Mouse (Mus musculus) heart, embryonic 14.5 days (tissue): Measurements from ENCODE around the gene Tmem28. TPM values are rescaled to one million over a fixed set of nuclear protein-coding genes. Genes with fewer than 3 reads are reported as not detected.

Source experiments
- polyA plus RNA-seq: library from polyadenylated mRNA; unstranded; fragments of >200 nt; fragmentation: Nextera tagmentation; extraction: Ambion mirVana; gene quantifications from 2 replicates; pipeline ENCODE4 v1.2.1, GENCODE M21; 2014

Gene Tmem28
- polyA plus RNA-seq, 1 experiment from 2014 or later, result not detected

Other genes with a start within 250 kb of the Tmem28 start
- 3.4 and 3.7 TPM in 2 replicates for gene Eda, start 154.6 kb downstream of the Tmem28 start, polyA plus RNA-seq